Mouse (Mus musculus): ENCODE data around the gene Gm28053.

DNA sequence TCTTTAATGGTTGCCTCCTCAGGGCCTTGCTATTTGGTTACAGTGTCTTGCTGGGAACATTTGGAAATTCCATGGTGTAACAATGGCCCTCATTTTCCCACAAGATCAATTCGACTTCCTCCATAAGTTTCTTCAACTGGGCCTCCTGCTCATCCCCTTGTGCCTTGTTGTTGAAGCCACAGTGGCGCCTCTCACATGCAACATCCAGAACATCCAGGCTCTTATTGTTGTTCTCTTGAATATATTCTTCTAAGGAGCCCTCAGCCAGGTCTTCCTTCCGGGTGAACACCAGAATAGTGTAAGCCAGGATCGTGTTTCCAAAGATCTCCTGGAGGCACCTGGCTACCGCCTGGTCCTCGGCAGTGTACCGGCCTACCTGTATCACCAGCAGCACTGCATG, 16.3 kb upstream of the Gm28053 start:
- TF ChIP-seq POLR2A (IDR thresholded peaks at IDR 0.05; ENCODE audit: low read depth, low read length) = no peak
- no peak for TF ChIP-seq CTCF (conservative IDR thresholded peaks at IDR 0.05; ENCODE audit: insufficient read depth, insufficient read length, low read depth, low read length)
